Mouse (Mus musculus) central nervous system, embryonic 11.5 days (tissue): Measurements from ENCODE around the gene Nek7. TPM values are rescaled to one million over a fixed set of nuclear protein-coding genes. Genes with fewer than 3 reads are reported as not detected.

Source experiments
- polyA plus RNA-seq: library from polyadenylated mRNA; depleted of rRNA; stranded (reverse); fragments of >200 nt; gene quantifications from 2 replicates; pipeline ENCODE4 v1.2.3, GENCODE M21; 2012; rRNA removed

Gene Nek7
- 10.7 and 15.7 TPM in 2 replicates for polyA plus RNA-seq

DNA sequence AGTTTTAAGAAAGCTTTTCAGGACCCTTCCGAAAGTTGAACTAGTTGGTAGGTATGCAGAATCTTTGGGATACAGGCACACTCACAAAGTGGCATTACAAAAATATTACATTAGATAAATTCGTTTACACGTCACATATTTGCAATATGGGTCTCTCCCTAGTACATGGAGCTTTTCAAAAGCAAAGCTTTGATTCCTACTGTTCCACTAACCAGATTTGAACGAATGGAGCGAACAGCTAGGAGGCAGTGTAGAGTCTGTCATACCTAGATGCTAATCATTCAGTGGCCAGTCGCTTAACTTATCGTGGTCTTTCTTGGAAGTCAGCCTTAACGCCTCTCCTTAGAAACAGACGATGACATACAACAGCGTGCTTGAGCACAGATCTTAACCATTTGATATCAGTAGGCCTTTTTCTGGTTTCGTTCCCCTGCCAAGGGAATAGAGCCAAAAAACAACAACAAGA lies at the start of gene Nek7:
Gene Nek7, minus strand, starts transcription at position 146 of the 466 bp plus-strand sequence.

Other genes starting within 250 kb of the Nek7 start
- gene Lhx9, start 228.4 kb upstream of the Nek7 start, polyA plus RNA-seq, result 34.6 and 46.6 TPM in 2 replicates
- gene 2310009B15Rik, start 236.7 kb upstream of the Nek7 start, polyA plus RNA-seq, result 43.7 and 55.1 TPM in 2 replicates